ENCODE assay signal across 8 mouse cellular contexts in the genomic region with DNA sequence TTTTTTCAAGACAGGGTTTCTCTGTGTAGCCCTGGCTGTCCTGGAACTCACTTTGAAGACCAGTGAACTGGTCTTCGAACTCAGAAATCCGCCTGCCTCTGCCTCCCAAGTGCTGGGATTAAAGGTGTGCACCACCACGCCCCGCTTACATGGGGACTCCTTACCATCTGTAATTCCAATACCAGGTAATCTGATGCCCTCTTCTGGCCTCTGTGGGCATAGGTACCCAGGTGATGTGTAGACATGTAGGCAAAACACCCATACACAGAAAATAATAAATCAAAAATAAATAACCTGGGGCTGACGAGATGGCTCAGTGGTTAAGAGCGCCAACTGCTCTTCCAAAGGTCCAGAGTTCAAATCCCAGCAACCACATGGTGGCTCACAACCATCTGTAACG. TPM values are rescaled to one million over a fixed set of nuclear protein-coding genes. Genes with fewer than 3 reads are reported as not detected.
DNase-seq lines count a peak whose midpoint lies in the region; ATAC-seq and TF ChIP-seq lines count a peak whose summit lies in the region.
"Not testable (repeated sequence)": the region's sequence is repeated elsewhere in the genome, so short reads cannot be mapped to it uniquely, and the experiment has no call there.

No protein-coding gene starts in this region.

- H3K4me1 ChIP-seq in heart, postnatal 0 days (ENCODE audit: control insufficient read depth, insufficient read depth); kidney, adult 2 months (ENCODE audit: control insufficient read depth, insufficient read depth, low read length); liver, embryonic 14.5 days (replicated peaks; ENCODE audit: control insufficient read depth in 2 of 2, insufficient read depth in 2 of 2, low read length in 1 of 2): not testable (repeated sequence)

- not testable (repeated sequence) for H3K9me3 ChIP-seq in heart, postnatal 0 days (replicated peaks; ENCODE audit: control insufficient read depth, low read length); liver, embryonic 14.5 days (ENCODE audit: control insufficient read depth, low read length)

- TF ChIP-seq POLR2A in kidney, adult 2 months (IDR thresholded peaks at IDR 0.05; ENCODE audit: low read depth, low read length) = not testable (repeated sequence)

- ATAC-seq in CD4-positive, CD25-positive, alpha-beta regulatory T cell, adult 4 months = peak; percentile 49
- not testable (repeated sequence) for ATAC-seq in heart, postnatal 0 days (ENCODE audit: insufficient read depth, low read depth); liver, embryonic 14.5 days (ENCODE audit: insufficient read depth)

- TF ChIP-seq CTCF in heart, postnatal 0 days (IDR thresholded peaks at IDR 0.05; ENCODE audit: low read depth) = peak; percentile 28; the same call in 1 of the 2 replicates
- TF ChIP-seq CTCF in kidney, adult 2 months (conservative IDR thresholded peaks at IDR 0.05; ENCODE audit: insufficient read depth, insufficient read length, low read depth, low read length) = peak; percentile 33; the same call in 1 of the 2 replicates
- TF ChIP-seq CTCF in liver, embryonic 14.5 days (IDR thresholded peaks at IDR 0.05; ENCODE audit: low read depth) = 0 out of 2 replicates have a peak, but pooled peaks have one; percentile 24

- not testable (repeated sequence) for H3K27ac ChIP-seq in heart, postnatal 0 days (ENCODE audit: low read depth); kidney, adult 2 months (ENCODE audit: insufficient read depth, low read depth, low read length); liver, embryonic 14.5 days

- DNase-seq in ZHBTc4 (ENCODE audit: low read depth, low spot score) = peak; percentile 21
- DNase-seq in cerebellum, adult 9-11 months = peak; percentile 70
- DNase-seq in heart, postnatal 0 days (ENCODE audit: low spot score); liver, embryonic 14.5 days (ENCODE audit: low read depth in 3 of 3, low spot score in 3 of 3): not testable (repeated sequence)
- DNase-seq in kidney, adult 2 months = peak; percentile 33
- peak; percentile 65 for DNase-seq in splenic B cell, adult 2 months (ENCODE audit: low read depth, low spot score)
- peak; percentile 69 for DNase-seq in thymus, postnatal 4 days

- WGBS in heart, postnatal 0 days = 83% methylated on average over 7 of the region's 7 CpGs
- WGBS in kidney, adult 2 months = 74% methylated on average over 7 of the region's 7 CpGs
- 57% methylated on average over 7 of the region's 7 CpGs for WGBS in liver, embryonic 14.5 days (ENCODE audit: insufficient replicate concordance)

- not testable (repeated sequence) for H3K36me3 ChIP-seq in heart, postnatal 0 days (replicated peaks; ENCODE audit: control insufficient read depth, insufficient read depth, low read length); kidney, adult 2 months (ENCODE audit: control insufficient read depth, insufficient read depth, low read length); liver, embryonic 14.5 days (replicated peaks; ENCODE audit: control insufficient read depth, insufficient read depth, low read depth); splenic B cell, adult 2 months (ENCODE audit: control insufficient read depth, insufficient read depth, low read length, poor library complexity, severe bottlenecking)

- TF ChIP-seq EP300 in heart, postnatal 0 days (IDR thresholded peaks at IDR 0.05; ENCODE audit: low read depth); liver, embryonic 14.5 days (IDR thresholded peaks at IDR 0.05; ENCODE audit: low read depth): not testable (repeated sequence)

- H3K9ac ChIP-seq in heart, postnatal 0 days (replicated peaks; ENCODE audit: low read depth, low read length); liver, embryonic 14.5 days (replicated peaks): not testable (repeated sequence)

- H3K4me3 ChIP-seq in heart, postnatal 0 days (ENCODE audit: low read depth, low read length); kidney, adult 2 months (ENCODE audit: insufficient read depth, low read depth, low read length); liver, embryonic 14.5 days (ENCODE audit: insufficient read depth in 1 of 2, low read depth in 2 of 2, low read length in 2 of 2): not testable (repeated sequence)

- H3K4me2 ChIP-seq in heart, postnatal 0 days (ENCODE audit: low read depth, low read length); liver, embryonic 14.5 days (ENCODE audit: low read depth): not testable (repeated sequence)

- not testable (repeated sequence) for H3K27me3 ChIP-seq in heart, postnatal 0 days (ENCODE audit: control insufficient read depth, insufficient read depth, low read length); kidney, adult 2 months (replicated peaks; ENCODE audit: control insufficient read depth, insufficient read depth, low read length); liver, embryonic 14.5 days (ENCODE audit: control insufficient read depth, insufficient read depth, low read length); splenic B cell, adult 2 months (ENCODE audit: control insufficient read depth, insufficient read depth, low read length, poor library complexity, severe bottlenecking)

RNA-seq across cellular contexts. Expression of a gene that starts 27.9 kb away (rescaled TPM):
- polyA plus RNA-seq in CD4-positive, CD25-positive, alpha-beta regulatory T cell, adult 4 months (2017; shearing (Covaris generic)) = 100 to 1,000 TPM in 1 of 2 experiments, 10 to 100 TPM in 1; 64.6 to 103 TPM
- total RNA-seq in heart, postnatal 0 days (2014; rRNA removed; ENCODE audit: low replicate concordance) = 2.7 and 4.4 TPM in 2 replicates
- polyA plus RNA-seq in heart, postnatal 0 days (2015; fragmentation: Nextera tagmentation; extraction: Ambion mirVana) = 1.6 and 2.2 TPM in 2 replicates
- 5.1 and 5.3 TPM in 2 replicates for polyA plus RNA-seq in kidney, adult 2 months (2012; rRNA removed)
- 0.83 and 1.7 TPM in 2 replicates for polyA plus RNA-seq in liver, embryonic 14.5 days (2012; rRNA removed)
- polyA plus RNA-seq in liver, embryonic 14.5 days (2014; fragmentation: Nextera tagmentation; extraction: Ambion mirVana) = 0.83 and 0.99 TPM in 2 replicates

RNA-seq across cellular contexts. Expression of a gene that starts 35.7 kb away (rescaled TPM):
- polyA plus RNA-seq in CD4-positive, CD25-positive, alpha-beta regulatory T cell, adult 4 months (2017; shearing (Covaris generic)) = 10 to 100 TPM; 41.2 to 68.7 TPM
- total RNA-seq in heart, postnatal 0 days (2014; rRNA removed; ENCODE audit: low replicate concordance) = 10.0 and 54.2 TPM in 2 replicates
- 21.6 and 22.3 TPM in 2 replicates for polyA plus RNA-seq in heart, postnatal 0 days (2015; fragmentation: Nextera tagmentation; extraction: Ambion mirVana)
- 81.6 and 87.7 TPM in 2 replicates for polyA plus RNA-seq in kidney, adult 2 months (2012; rRNA removed)
- 10.3 and 12.2 TPM in 2 replicates for polyA plus RNA-seq in liver, embryonic 14.5 days (2012; rRNA removed)
- 19.9 and 20.7 TPM in 2 replicates for polyA plus RNA-seq in liver, embryonic 14.5 days (2014; fragmentation: Nextera tagmentation; extraction: Ambion mirVana)

RNA-seq across cellular contexts. Expression of a gene that starts 57.3 kb away (rescaled TPM):
- 1 to 10 TPM; 6.6 to 7.8 TPM for polyA plus RNA-seq in CD4-positive, CD25-positive, alpha-beta regulatory T cell, adult 4 months (2017; shearing (Covaris generic))
- total RNA-seq in heart, postnatal 0 days (2014; rRNA removed; ENCODE audit: low replicate concordance) = 36.3 and 43.8 TPM in 2 replicates
- polyA plus RNA-seq in heart, postnatal 0 days (2015; fragmentation: Nextera tagmentation; extraction: Ambion mirVana) = 50.3 and 51.6 TPM in 2 replicates
- 2.0 and 3.4 TPM in 2 replicates for polyA plus RNA-seq in kidney, adult 2 months (2012; rRNA removed)
- 0.68 and 0.93 TPM in 2 replicates for polyA plus RNA-seq in liver, embryonic 14.5 days (2012; rRNA removed)
- polyA plus RNA-seq in liver, embryonic 14.5 days (2014; fragmentation: Nextera tagmentation; extraction: Ambion mirVana) = 2.0 and 2.2 TPM in 2 replicates

Comparison
In these comparisons a context has a peak if more than half of its experiments do, and no peak if none do; other contexts are left out.
1. RNA of a gene that starts 27.9 kb away (polyA plus RNA-seq): 64.6 to 103 TPM in CD4-positive, CD25-positive, alpha-beta regulatory T cell, adult 4 months; 5.1 to 5.3 TPM in kidney, adult 2 months, 0.83 to 1.7 TPM in liver, embryonic 14.5 days and 1.6 to 2.2 TPM in heart, postnatal 0 days; every median in the first group is over 10 times any median in the second.
2. Peak in every context shown above with its lines, with median percentiles within 50 percentile points of each other: CTCF ChIP-seq.